Mouse (Mus musculus) bone marrow macrophage, adult 2 months (primary cell): ENCODE measurements at regions not wholly inside any gene's neighbourhood (a gene's known extent, or its start where the extent isn't known, plus 50 kb on each side); places are given as distances from the start of the nearest gene placed in this dataset.

Source experiments
- CTCF ChIP-seq: IDR thresholded peaks from 2 replicates; pipeline ENCODE4 v1.5.1; 2012; ENCODE audit warnings: low read depth, mild to moderate bottlenecking, low read length, moderate library complexity
- POLR2A ChIP-seq: IDR thresholded peaks from 2 replicates; pipeline ENCODE4 v1.6.1; 2012; ENCODE audit warnings: mild to moderate bottlenecking, low read depth, low read length, borderline replicate concordance

GRCm38 (mm10) chr10:15405706-15406105 lies 687.7 kb upstream of the Gje1 start:
- no peak for TF ChIP-seq POLR2A
- TF ChIP-seq CTCF: no peak
